Mouse (Mus musculus): ENCODE measurements around the gene Hmgcll1. TPM values are rescaled to one million over a fixed set of nuclear protein-coding genes. Genes with fewer than 3 reads are reported as not detected.

Hmgcll1 gene
- total RNA-seq, 2 experiments from 2014 or later = 4.4 to 6.2 TPM

Other genes starting within 250 kb of the Hmgcll1 start
- gene Bmp5, start 239.5 kb upstream of the Hmgcll1 start, total RNA-seq (2021) = 10 to 100 TPM in 1 of 2 experiments, 1 to 10 TPM in 1; 8.3 to 12.7 TPM
- gene Gfral, start 198.8 kb downstream of the Hmgcll1 start, total RNA-seq (2021) = not detected